Mouse (Mus musculus) heart, embryonic 15.5 days (tissue): Measurements from ENCODE around the gene C1qtnf5. TPM values are rescaled to one million over a fixed set of nuclear protein-coding genes. Genes with fewer than 3 reads are reported as not detected.

ENCODE experiments used
- ATAC-seq: fragments of 200-750 bp; cut with Nextera tagmentation; replicated peaks from 2 replicates; pipeline ENCODE4 v1.8.0; 2017; ENCODE audit warnings: low read depth, moderate TSS enrichment; ENCODE audit not compliant: insufficient number of reproducible peaks, insufficient read depth, low FRiP score
- H3K27ac ChIP-seq: fragments of 300-500 bp; sonication (generic); 2 replicates; pipeline ENCODE4 v1.5.1; 2015; ENCODE audit warnings: mild to moderate bottlenecking, inconsistent platforms
- H3K27me3 ChIP-seq: fragments of 300-500 bp; sonication (generic); 2 replicates; pipeline ENCODE4 v1.6.1; 2015; ENCODE audit warnings: inconsistent platforms
- H3K36me3 ChIP-seq: fragments of 300-500 bp; sonication (generic); 2 replicates; pipeline ENCODE4 v1.6.1; 2015; ENCODE audit warnings: mild to moderate bottlenecking, inconsistent platforms
- H3K4me1 ChIP-seq: fragments of 300-500 bp; sonication (generic); replicated peaks from 2 replicates; pipeline ENCODE4 v1.6.1; 2015; ENCODE audit warnings: inconsistent platforms
- H3K4me2 ChIP-seq: fragments of 300-500 bp; sonication (generic); 2 replicates; pipeline ENCODE4 v1.6.1; 2015; ENCODE audit warnings: inconsistent platforms, mild to moderate bottlenecking, moderate library complexity
- H3K4me3 ChIP-seq: fragments of 300-500 bp; sonication (generic); 2 replicates; pipeline ENCODE4 v1.5.1; 2015; ENCODE audit warnings: mild to moderate bottlenecking, inconsistent platforms
- H3K9ac ChIP-seq: fragments of 300-500 bp; sonication (generic); 2 replicates; pipeline ENCODE4 v1.6.1; 2015; ENCODE audit warnings: mild to moderate bottlenecking, inconsistent platforms
- H3K9me3 ChIP-seq: fragments of 300-500 bp; sonication (generic); replicated peaks from 2 replicates; pipeline ENCODE4 v1.6.1; 2016; ENCODE audit warnings: inconsistent platforms
- WGBS: fragments of 180-500 bp; shearing (Covaris S2); methylation state at CpG from one replicate; pipeline ENCODE4 v1.1.7; 2015; ENCODE audit warnings: mixed read lengths; 5-methylcytosine and 5-hydroxymethylcytosine counted together
- polyA plus RNA-seq: library from polyadenylated mRNA; unstranded; fragments of >200 nt; fragmentation: Nextera tagmentation; extraction: Ambion mirVana; gene quantifications from 2 replicates; pipeline ENCODE4 v1.2.1, GENCODE M21; 2015

C1qtnf5 gene
- polyA plus RNA-seq, 1 experiment from 2014 or later = 3.8 TPM

DNA sequence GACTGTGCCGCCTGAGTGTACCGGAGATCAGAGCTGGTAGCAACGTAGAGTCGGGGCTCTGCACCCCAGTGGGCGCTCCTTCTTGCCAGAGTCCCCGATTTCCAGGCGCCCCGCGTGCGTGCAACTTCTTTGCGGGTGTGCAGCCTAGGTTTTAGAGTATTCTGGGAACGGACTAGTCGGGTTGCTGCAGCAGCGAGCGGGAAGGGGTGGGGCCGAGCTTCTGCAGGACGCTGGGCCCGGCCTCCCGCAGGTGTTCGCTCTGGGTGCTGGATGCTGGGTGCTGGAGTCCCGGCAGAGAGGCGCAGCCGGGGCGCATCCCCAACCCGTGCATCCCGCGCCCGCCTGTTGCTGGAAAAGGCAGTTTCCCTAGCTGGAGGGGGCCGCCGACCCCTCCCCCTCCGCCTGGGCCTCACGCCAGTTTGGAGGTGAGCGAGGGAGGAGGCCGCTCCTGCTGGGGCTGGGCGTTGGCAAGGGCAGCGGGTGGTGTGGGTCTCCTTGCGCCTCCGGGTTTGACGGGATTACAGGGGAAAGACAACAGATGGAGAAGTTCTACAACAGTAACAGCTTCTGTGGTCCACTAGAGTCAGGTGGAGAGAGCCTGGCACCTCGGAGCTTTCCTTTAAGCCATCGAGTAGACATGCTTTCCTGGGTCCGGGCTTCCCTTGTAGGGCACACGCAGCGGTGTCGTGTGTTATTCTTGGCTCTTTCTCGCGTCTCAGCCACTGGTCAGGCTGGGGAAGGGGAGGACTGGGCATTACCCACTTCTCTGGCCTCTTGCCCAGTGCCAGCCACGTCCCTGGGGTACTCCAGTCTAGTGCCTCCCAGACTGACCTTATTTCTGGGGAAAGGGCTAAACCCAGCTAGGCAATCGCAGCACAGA is 28.0 kb downstream of the C1qtnf5 start:
- under 1% methylated on average over 48 of the region's 49 CpGs for WGBS
- Histone ChIP-seq H3K4me1 (peaks cover 83% of the 10 kb centered on the region), H3K4me2 (peak overlapping the region; percentile 74), H3K9ac (peak overlapping the region; percentile 89), H3K27me3 (no peaks in the 10 kb centered on the region), H3K9me3 (no peaks in the 10 kb centered on the region), H3K27ac (peak overlapping the region; percentile 96), H3K36me3 (peaks cover 29% of the 10 kb centered on the region), H3K4me3 (peak overlapping the region; percentile 83)
- peak; percentile 34 for ATAC-seq

DNA sequence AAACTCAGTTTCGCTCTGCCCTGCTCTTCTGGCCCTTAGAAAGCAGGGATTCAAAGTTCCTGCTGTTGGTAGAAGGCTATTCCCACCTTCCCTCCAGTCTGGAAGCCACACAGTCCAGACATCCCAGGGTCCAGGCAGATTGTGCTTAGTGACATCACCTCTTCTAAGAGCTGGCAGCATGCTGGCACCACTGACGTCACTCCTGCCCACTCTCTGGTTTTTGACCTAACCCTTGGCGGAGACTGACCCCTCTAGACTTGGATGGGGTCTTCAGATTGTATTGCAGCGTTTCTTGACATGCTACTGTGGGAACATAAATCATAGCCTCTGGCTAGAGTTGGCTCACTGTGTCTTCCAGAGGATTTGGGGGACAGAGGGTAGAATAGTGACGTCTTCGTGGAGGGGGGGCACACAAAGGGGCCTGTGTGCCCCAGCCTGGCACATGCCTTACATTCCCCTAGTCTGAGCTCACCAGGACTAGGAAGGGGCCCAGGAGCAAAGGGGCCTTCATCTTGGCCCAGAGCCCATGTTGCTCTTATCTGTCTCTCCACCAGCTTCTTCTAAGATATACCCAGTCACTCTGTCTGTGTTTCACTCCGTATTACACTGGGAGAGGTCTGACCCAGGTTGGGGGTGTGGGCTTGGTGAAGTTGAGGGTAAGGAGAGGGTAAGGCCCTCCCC is 28.8 kb downstream of the C1qtnf5 start:
- Histone ChIP-seq H3K4me3 (peak overlapping the region; percentile 83), H3K9me3 (no peaks in the 10 kb centered on the region), H3K4me2 (peak overlapping the region; percentile 74), H3K36me3 (peaks cover 37% of the 10 kb centered on the region), H3K9ac (peak overlapping the region; percentile 89), H3K27me3 (no peaks in the 10 kb centered on the region), H3K4me1 (peaks cover 82% of the 10 kb centered on the region), H3K27ac (peak overlapping the region; percentile 96)
- 21% methylated on average over 7 of the region's 7 CpGs for WGBS
- peak; percentile 51 for ATAC-seq

DNA sequence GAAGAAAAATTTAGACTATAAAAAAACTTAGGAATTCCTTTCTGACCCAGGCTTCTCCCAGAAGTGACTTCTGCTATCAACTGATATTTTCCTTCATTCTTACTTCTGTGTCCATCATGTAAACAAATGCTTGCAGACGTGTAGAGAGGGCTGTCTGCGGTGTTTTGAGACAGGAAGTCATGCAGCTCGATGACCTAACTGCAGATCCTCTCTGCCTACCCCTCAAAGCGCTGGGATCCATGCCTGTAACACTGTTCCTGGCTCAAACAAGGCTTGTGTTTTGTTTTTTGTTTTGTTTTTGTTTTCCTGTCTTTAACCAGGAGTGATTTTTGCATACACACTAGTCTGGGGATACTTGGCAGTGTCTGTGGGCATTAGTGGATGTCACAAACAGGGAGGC is 30.8 kb downstream of the C1qtnf5 start:
- Histone ChIP-seq H3K9me3 (no peaks in the 10 kb centered on the region), H3K4me2 (no peak overlapping the region), H3K36me3 (peaks cover 56% of the 10 kb centered on the region), H3K27me3 (no peaks in the 10 kb centered on the region), H3K27ac (no peak overlapping the region), H3K4me1 (peaks cover 64% of the 10 kb centered on the region), H3K9ac (no peak overlapping the region), H3K4me3 (no peak overlapping the region)
- WGBS = 58% methylated on average over 4 of the region's 4 CpGs
- no peak for ATAC-seq

DNA sequence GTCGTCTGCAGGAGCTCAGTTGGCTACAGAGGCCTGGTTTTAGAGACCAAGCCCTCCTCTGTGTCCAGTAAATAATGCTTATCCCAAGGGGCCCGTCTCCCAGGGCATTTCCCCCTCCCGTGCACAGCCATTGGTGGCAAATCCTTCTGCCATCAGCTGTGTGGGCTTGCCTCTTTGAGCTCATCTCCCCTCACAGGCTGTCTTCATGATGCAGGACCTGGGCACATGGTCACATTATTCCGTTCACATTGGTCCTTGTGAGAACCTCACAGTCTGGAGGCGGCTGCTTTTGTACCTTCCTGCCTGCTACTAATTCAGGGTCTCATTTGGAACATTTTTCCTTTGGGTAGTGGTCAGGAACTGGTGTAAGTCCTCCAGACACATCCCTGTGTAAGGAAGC is 34.9 kb downstream of the C1qtnf5 start:
- peaks cover 72% of the 10 kb centered on the region for H3K36me3 ChIP-seq

DNA sequence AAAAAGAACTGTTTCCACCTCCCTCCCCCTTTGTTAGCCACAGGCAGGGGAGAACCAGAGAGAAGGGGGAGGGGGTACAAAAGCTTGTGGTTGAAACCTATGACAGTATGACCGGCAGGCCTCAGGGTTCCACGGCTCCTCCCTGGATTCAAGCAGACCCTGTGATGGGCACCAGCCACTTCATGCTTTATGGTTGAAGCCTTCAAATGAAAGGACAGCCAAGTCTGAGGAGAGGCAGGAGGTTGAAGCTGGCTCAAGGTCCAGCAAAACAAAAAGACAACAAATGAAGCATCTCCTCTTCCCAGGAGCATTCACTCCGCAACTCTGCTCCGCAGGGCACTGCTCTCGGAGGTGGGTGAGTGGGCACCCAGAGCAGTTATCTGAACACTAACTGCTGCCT is 36.4 kb downstream of the C1qtnf5 start:
- Histone ChIP-seq H3K4me3 (no peak overlapping the region), H3K4me2 (no peak overlapping the region), H3K36me3 (peaks cover 64% of the 10 kb centered on the region), H3K27ac (peak overlapping the region; percentile 53; the same call in 1 of the 2 replicates), H3K9me3 (no peaks in the 10 kb centered on the region), H3K27me3 (no peaks in the 10 kb centered on the region), H3K4me1 (peaks cover 43% of the 10 kb centered on the region), H3K9ac (no peak overlapping the region)
- ATAC-seq = no peak
- 72% methylated on average over 5 of the region's 5 CpGs for WGBS

More for the DNA sequence above, 34.9 kb downstream of the C1qtnf5 start:
- WGBS = 73% methylated on average over 5 of the region's 5 CpGs
- Histone ChIP-seq H3K4me2 (no peak overlapping the region), H3K9ac (no peak overlapping the region), H3K9me3 (no peaks in the 10 kb centered on the region), H3K27me3 (no peaks in the 10 kb centered on the region), H3K4me3 (no peak overlapping the region), H3K4me1 (peaks cover 46% of the 10 kb centered on the region), H3K27ac (no peak overlapping the region)
- no peak for ATAC-seq

DNA sequence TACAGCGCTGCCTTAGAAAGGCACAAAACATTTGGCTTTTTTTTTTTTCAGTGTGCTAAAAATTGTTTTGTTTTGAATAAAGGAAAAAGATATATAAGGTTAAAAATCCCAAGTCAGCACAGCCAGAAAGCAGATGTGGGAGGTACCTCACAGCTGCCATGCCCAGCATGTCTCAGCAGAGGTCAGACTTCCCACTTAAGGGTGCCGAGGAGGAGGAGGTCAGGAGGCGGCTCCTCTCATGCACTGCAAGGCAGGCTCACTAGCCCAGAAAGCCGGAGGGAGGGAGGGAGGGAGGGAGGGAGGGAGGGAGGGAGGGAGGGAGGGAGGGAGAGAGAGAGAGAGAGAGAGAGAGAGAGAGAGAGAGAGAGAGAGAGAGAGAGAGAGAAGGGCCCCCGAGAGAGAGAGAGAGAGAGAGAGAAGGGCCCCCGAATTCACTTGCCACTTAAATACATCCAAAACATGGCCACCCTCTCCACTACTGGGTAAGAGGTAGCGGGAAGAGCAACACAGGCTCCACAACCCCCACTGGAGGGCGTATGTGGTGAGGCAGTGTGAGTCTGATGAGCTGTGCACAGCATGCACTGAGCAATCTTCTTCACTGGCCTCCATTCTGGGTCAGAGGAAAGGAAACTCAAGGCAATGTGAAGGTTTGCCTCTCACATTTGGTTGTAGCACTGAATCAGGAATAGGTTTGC is 37.1 kb downstream of the C1qtnf5 start:
- WGBS = 35% methylated on average over 5 of the region's 8 CpGs
- no peak overlapping the region for H3K4me2 ChIP-seq
- no peak overlapping the region for H3K4me3 ChIP-seq
- ATAC-seq = peak; percentile 53; the same call in 1 of the 2 replicates
- peaks cover 61% of the 10 kb centered on the region for H3K36me3 ChIP-seq
- no peaks in the 10 kb centered on the region for H3K9me3 ChIP-seq
- H3K27me3 ChIP-seq = no peaks in the 10 kb centered on the region
- peak overlapping the region; percentile 53 for H3K27ac ChIP-seq
- H3K4me1 ChIP-seq = peaks cover 35% of the 10 kb centered on the region
- H3K9ac ChIP-seq = no peak overlapping the region

DNA sequence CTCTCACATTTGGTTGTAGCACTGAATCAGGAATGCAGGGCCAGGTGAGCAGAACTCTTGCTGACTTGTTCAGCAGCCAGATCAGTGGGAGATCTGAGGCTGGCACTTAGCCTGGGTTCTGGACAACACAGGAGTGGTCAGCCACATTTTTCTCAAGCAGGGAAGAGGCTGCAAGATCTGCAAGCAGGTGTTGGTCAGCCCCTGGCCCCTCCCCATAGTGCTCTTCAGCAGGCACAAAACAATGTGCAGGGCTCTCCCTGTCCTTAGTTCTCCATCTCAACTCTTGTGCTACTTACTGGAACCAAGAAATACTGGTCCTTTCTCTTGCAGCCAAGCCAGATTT is 37.6 kb downstream of the C1qtnf5 start:
- H3K27ac ChIP-seq = peak overlapping the region; percentile 40
- no peaks in the 10 kb centered on the region for H3K9me3 ChIP-seq
- H3K4me1 ChIP-seq = peaks cover 31% of the 10 kb centered on the region
- H3K36me3 ChIP-seq = peaks cover 61% of the 10 kb centered on the region
- H3K4me3 ChIP-seq = no peak overlapping the region
- H3K9ac ChIP-seq = no peak overlapping the region
- no peaks in the 10 kb centered on the region for H3K27me3 ChIP-seq
- ATAC-seq = no peak
- no peak overlapping the region for H3K4me2 ChIP-seq

DNA sequence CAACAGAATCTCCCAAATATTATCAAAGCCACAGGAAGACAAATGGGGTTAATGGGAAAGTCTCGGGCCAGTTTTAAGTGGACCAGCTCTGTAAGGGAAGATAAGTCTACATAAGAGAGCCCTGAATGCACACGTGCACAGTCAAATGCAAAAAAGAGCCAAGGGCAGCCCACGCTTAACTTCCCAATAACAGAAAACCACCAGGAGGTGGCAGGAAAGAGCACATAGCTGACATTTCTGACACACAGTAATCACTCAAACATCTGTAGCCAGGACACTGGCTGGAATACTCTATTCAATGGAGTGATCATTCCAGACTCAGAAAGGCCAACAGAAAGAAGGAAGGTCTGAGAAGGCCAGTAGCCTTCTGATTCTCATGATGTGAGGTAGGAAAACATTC is 40.2 kb downstream of the C1qtnf5 start:
- no peak overlapping the region for H3K4me2 ChIP-seq
- WGBS = 27% methylated on average over 3 of the region's 3 CpGs
- no peaks in the 10 kb centered on the region for H3K9me3 ChIP-seq
- H3K4me3 ChIP-seq = no peak overlapping the region
- H3K27ac ChIP-seq = no peak overlapping the region
- H3K9ac ChIP-seq = no peak overlapping the region
- peaks cover 21% of the 10 kb centered on the region for H3K4me1 ChIP-seq
- no peak for ATAC-seq
- peaks cover 56% of the 10 kb centered on the region for H3K36me3 ChIP-seq
- no peaks in the 10 kb centered on the region for H3K27me3 ChIP-seq

Other genes starting within 250 kb of the C1qtnf5 start
- 2.2 and 10.6 TPM in 2 replicates for gene Thy1, start 63.9 kb upstream of the C1qtnf5 start, polyA plus RNA-seq
- 69.9 and 74.9 TPM in 2 replicates for gene Usp2, start 40.2 kb upstream of the C1qtnf5 start, polyA plus RNA-seq
- gene Mfrp, start 5.5 kb upstream of the C1qtnf5 start, polyA plus RNA-seq = not detected in 2 replicates
- 0.05 and 0.13 TPM in 2 replicates for gene Gm49380, start 6.3 kb downstream of the C1qtnf5 start, polyA plus RNA-seq
- gene Rnf26, start 6.3 kb downstream of the C1qtnf5 start, polyA plus RNA-seq = 28.7 and 39.9 TPM in 2 replicates
- gene Mcam, start 27.2 kb downstream of the C1qtnf5 start, polyA plus RNA-seq = 93.4 and 102 TPM in 2 replicates
- 10.7 and 14.8 TPM in 2 replicates for gene Cbl, start 126.8 kb downstream of the C1qtnf5 start, polyA plus RNA-seq
- 0.28 and 0.52 TPM in 2 replicates for gene Ccdc153, start 133.4 kb downstream of the C1qtnf5 start, polyA plus RNA-seq
- 0.13 TPM in 1 of 2 replicates, not detected in the other for gene Pdzd3, start 144.2 kb downstream of the C1qtnf5 start, polyA plus RNA-seq
- 7.3 and 9.2 TPM in 2 replicates for gene Nlrx1, start 161.4 kb downstream of the C1qtnf5 start, polyA plus RNA-seq
- gene Abcg4, start 181.4 kb downstream of the C1qtnf5 start, polyA plus RNA-seq = 1.5 and 2.8 TPM in 2 replicates
- 15.1 and 16.0 TPM in 2 replicates for gene Hinfp, start 198.4 kb downstream of the C1qtnf5 start, polyA plus RNA-seq
- 6.5 and 7.1 TPM in 2 replicates for gene C2cd2l, start 213.0 kb downstream of the C1qtnf5 start, polyA plus RNA-seq
- gene Dpagt1, start 218.8 kb downstream of the C1qtnf5 start, polyA plus RNA-seq = 27.8 and 31.0 TPM in 2 replicates
- gene H2afx, start 227.4 kb downstream of the C1qtnf5 start, polyA plus RNA-seq = 167 and 187 TPM in 2 replicates
- 89.7 and 105 TPM in 2 replicates for gene Hmbs, start 237.0 kb downstream of the C1qtnf5 start, polyA plus RNA-seq